Mouse (Mus musculus) colon, adult 2 months (tissue): ENCODE measurements around the gene Hoxb7. TPM values are rescaled to one million over a fixed set of nuclear protein-coding genes. Genes with fewer than 3 reads are reported as not detected.

Experiments
- polyA plus RNA-seq: library from polyadenylated mRNA; depleted of rRNA; stranded (reverse); fragments of >200 nt; gene quantifications from 2 replicates; pipeline ENCODE4 v1.2.3, GENCODE M21; 2012; rRNA removed

Hoxb7 gene
- polyA plus RNA-seq = 2.3 and 5.4 TPM in 2 replicates

DNA sequence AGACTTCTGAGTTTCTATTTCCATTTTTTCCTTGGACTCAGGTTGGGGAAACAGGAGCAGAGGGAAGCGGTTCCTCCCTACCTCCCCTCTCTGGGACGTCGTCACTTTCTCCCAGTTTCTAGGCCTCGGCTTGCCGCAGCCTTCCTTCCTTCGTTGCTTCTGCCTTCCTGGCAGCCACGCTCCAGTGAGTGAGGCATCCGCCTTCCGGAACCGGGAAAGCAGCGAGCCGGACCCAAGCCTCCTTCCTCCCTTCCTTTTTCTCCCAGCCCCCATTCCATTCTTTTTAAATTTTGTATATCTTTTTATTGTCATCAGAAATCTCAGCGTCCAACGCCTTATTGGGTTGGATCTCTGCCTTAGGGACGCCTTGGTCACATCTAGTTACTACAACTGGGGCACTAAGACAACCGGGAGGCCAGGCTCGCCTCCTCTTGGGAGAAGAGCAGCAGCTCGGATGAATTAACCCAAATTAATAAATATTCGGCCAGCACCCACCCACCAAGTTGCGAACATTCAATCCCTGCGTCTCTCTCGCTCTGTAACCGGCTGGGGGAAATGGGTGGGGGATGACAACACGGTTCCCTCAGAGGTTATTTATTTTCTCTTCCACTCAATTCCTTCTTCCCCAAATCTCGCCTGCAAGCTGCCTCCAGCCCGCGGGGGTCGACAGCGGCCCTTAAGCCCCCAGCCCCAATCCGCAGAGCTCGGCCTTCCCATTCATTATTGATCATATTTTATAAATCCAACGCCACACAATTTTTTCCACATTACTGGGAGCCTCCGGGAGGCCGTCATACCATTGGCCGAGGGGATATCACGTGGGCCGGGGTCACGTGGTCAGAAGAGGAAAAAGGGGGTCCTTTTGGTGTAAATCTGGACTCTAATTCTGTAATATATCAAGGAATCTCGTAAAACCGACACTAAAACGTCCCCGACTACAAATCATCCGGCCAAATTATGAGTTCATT, at the start of gene Hoxb7:
Gene Hoxb7, plus strand, starts transcription at position 853 of the 968 bp plus-strand sequence.

DNA sequence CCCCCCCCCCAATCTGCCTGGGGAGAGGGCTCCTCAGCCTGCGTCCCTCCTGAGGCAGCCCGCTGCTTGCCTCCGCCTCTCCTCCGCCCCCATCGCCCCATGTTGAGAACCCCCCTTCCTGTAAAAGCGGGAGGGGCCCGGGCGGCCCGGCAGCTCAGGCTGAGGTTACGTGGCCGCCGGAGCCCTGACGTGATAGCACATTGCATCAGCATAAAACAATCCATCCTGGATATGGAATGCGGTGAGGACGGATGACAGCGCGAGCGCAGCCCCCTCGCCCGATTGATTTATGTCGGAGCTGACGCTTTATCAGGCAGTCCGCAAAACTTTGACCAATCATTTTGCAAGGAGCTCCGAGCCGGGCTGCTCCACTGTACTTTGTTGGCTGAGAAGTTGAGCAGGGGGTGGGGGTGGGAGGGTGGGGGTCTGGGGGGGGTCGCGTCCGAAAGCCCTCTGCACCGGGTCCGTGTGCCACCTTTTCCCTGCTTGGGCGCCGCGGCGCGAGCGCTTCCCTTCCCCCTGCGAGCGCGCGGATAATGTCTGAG, 15.4 kb upstream of the Hoxb7 start, which contains the start of gene Hoxb9:
Gene Hoxb9, plus strand, starts transcription at position 462 of the 545 bp plus-strand sequence.

DNA sequence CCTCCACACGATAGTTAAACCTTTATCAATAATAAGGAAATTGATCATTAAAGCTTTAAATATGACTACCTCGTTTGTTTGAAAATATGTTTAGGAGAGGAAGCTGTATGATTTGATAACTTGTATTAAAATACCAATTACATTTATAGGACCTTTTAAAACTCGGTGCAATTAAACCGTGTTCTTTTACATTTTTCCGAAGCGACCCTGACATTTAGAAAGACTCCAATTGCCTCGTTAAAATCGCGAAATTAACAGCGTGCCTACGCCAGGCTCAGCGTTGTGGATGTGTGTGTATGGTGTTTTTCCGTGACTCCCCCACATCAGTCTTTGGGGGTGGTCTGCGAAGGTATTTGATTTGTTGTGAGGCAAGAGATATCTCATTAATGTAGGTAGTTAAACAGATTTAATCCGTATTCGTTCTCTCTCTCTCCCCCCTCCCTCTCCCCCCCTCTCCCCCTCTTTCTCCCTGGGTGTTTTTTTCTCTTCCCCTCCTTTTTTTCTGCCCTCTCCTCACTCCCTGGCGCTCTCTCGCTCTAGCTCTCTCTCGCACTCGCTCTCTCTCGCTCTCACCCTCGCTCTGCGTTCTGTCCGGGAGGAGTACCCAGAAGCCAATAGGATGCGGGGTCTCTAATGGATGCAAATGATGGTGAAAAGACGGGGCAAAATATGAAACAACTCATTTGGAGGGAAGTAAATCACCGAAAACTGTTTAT, 4.4 kb upstream of the Hoxb7 start, which contains the start of gene Hoxb8:
Gene Hoxb8, plus strand, starts transcription at position 51 of the 716 bp plus-strand sequence.

DNA sequence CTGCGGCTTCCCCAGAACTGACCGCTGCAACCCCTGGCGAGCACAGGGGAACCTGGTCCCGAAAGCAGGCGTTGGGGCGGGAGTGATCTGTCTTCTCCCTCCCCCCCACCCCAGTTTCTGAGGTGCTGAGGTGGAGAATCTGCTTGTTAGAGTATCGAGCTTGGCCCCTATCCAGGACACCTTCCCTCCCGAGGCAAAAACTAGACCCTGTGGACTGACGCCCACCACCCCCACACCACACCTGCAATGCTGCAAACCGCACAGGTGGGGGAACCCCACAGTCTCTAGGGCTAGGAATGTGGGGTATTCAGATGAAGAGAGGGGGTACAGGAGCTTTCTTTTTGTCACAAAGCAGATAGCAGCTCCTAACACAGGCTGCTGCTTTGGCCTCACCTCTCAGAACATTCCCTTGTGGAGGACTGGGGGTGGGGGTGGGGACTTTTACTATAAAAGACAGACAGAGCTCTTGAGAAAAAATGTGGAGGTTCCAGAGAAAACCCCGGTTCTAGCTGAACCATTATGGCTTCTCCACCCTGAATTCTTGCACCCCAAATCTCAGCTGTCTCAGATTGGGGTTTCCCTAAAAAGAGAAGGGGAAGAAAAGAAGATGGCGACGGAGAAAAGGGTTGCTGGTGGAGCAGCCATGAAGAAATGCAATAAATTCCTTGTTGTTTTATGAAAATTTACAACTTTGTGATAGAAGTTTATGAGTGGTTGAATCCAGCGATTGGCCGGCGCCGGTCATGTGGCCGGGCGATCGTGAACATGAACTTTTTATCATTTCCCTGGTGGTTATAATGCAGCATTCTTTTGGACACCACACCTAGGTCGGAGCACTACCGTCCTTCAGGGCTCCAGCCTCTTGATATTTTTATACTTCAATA, 5.5 kb downstream of the Hoxb7 start, which contains the start of gene Hoxb6:
Gene Hoxb6, plus strand, starts transcription at position 796 of the 884 bp plus-strand sequence.

DNA sequence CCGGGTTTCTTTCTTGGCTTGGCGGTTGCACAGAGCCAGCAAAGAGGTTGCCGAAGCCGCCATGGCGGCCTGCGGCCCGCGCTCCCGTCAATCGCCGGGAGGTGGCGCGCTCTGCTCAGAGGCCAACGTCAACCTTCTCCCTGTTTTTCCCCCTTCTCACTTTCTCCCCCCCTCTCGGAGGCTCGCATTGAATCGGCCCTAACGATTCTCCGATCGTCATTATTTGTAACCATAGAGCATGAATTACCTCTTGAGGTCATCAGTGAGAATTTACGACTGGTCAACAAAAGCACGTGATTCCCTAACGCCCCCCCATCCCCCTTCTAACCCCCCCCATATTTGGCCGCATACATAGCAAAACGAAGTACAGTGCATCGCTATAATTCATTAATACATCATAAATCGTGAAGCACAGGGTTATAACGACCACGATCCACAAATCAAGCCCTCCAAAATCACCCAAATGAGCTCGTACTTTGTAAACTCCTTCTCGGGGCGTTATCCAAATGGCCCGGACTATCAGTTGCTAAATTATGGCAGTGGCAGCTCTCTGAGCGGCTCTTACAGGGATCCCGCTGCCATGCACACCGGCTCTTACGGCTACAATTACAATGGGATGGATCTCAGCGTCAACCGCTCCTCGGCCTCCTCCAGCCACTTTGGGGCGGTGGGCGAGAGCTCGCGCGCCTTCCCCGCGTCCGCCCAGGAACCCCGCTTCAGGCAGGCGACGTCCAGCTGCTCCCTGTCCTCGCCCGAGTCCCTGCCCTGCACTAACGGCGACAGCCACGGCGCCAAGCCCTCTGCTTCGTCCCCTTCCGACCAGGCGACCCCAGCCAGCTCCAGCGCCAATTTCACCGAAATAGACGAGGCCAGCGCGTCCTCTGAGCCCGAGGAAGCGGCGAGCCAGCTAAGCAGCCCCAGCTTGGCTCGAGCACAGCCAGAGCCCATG, 17.0 kb downstream of the Hoxb7 start, which contains the start of gene Hoxb5:
Gene Hoxb5, plus strand, starts transcription at position 186 of the 949 bp plus-strand sequence.

DNA sequence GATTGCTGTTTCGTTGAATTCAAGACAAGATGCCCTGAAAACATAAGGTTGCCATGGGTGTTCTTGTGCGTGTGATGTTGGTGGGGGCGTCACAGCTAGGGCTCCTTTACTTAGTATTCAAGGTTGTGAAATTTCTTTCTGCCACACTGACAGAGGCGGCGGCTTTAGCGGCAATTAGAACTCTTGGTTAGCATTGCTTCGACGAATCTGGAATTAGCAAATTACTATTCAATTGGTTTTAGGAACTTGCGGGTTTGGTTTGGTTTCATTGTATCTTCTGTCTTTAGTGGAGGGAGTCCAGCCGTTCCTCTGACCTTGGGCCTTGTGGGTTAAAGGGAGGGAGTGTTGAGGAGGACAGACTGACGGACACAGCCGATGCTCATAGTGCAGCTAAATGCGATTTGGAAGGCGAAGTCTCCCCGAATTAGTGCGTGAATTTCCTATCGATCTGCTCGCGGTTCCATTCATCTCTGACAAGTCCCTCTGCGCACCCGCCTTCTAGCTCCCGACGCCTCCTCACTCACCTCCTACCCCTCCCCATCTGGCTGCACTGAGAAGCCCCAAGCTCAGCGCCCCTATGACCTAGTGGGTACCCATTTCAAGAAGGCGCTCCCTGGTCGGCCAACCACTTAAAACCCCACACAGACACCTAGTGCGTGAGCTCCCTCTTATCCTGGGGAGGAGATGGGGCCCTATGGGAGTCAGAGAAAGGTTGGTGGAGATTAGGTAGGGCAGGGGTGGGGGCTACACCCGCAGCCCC, 31.4 kb downstream of the Hoxb7 start, which contains the start of gene Hoxb4:
Gene Hoxb4, plus strand, starts transcription at position 660 of the 760 bp plus-strand sequence.

DNA sequence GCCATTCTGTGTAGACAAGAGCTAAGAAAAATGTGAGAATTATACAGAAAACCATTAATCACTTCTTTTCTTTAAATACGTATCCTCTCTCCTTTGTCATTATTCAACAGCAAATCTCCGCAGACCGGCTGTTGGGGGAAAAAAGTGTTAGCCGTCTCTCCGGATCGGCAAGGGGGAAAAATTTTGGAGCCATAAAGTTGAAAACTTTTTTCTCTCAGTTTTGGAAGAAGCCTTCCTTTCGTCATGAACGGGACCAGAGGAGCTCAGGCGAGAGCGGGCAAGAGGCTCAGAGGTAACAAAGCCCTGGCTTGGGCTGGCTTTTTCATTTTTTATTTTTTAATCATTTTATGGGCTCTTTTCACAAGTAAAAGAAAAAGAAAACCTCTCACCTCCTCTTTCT, 36.7 kb downstream of the Hoxb7 start, which contains the start of gene Hoxb3:
Gene Hoxb3, plus strand, starts transcription at position 173 of the 400 bp plus-strand sequence.

Other genes with a start within 250 kb of the Hoxb7 start
- 28.7 and 38.5 TPM in 2 replicates for gene Ube2z, start 221.2 kb upstream of the Hoxb7 start, polyA plus RNA-seq
- 979 and 1,333 TPM in 2 replicates for gene Atp5g1, start 211.0 kb upstream of the Hoxb7 start, polyA plus RNA-seq
- 0.08 and 0.10 TPM in 2 replicates for gene Calcoco2, start 174.7 kb upstream of the Hoxb7 start, polyA plus RNA-seq
- 18.0 and 18.6 TPM in 2 replicates for gene Ttll6, start 152.8 kb upstream of the Hoxb7 start, polyA plus RNA-seq
- 333 and 381 TPM in 2 replicates for gene Hoxb13, start 92.3 kb upstream of the Hoxb7 start, polyA plus RNA-seq
- gene Hoxb9, start 15.2 kb upstream of the Hoxb7 start, polyA plus RNA-seq = 24.5 and 27.1 TPM in 2 replicates
- 11.8 and 19.7 TPM in 2 replicates for gene Hoxb8, start 4.7 kb upstream of the Hoxb7 start, polyA plus RNA-seq
- 14.8 and 33.5 TPM in 2 replicates for gene Hoxb6, start 5.9 kb downstream of the Hoxb7 start, polyA plus RNA-seq
- 8.1 and 12.3 TPM in 2 replicates for gene Hoxb5, start 16.7 kb downstream of the Hoxb7 start, polyA plus RNA-seq
- gene Hoxb4, start 31.6 kb downstream of the Hoxb7 start, polyA plus RNA-seq = 2.3 and 6.0 TPM in 2 replicates
- gene Hoxb3, start 36.7 kb downstream of the Hoxb7 start, polyA plus RNA-seq = 9.7 and 16.5 TPM in 2 replicates
- gene Hoxb2, start 63.9 kb downstream of the Hoxb7 start, polyA plus RNA-seq = 7.3 and 9.6 TPM in 2 replicates
- gene Hoxb1, start 79.1 kb downstream of the Hoxb7 start, polyA plus RNA-seq = not detected in 2 replicates
- gene Skap1, start 178.0 kb downstream of the Hoxb7 start, polyA plus RNA-seq = 1.1 and 1.4 TPM in 2 replicates